Mouse (Mus musculus) limb, embryonic 10.5 days (tissue): ENCODE measurements around the gene Smap2. TPM values are rescaled to one million over a fixed set of nuclear protein-coding genes. Genes with fewer than 3 reads are reported as not detected.
"Not testable (repeated sequence)": the region's sequence is repeated elsewhere in the genome, so short reads cannot be mapped to it uniquely, and the experiment has no call there.

ENCODE experiments used
- DNase-seq: peaks from one replicate; pipeline ENCODE4 v3.0.0-alpha.2; 2017; ENCODE audit warnings: low spot score
- H3K27ac ChIP-seq: fragments of 300-500 bp; sonication (generic); 2 replicates; pipeline ENCODE4 v1.5.1; 2016; ENCODE audit warnings: mild to moderate bottlenecking
- H3K27me3 ChIP-seq: fragments of 300-500 bp; sonication (generic); 2 replicates; pipeline ENCODE4 v1.6.1; 2016; ENCODE audit warnings: low read depth, mild to moderate bottlenecking; ENCODE audit not compliant: poor library complexity, severe bottlenecking
- H3K36me3 ChIP-seq: fragments of 300-500 bp; sonication (generic); 2 replicates; pipeline ENCODE4 v1.6.1; 2016; ENCODE audit warnings: mild to moderate bottlenecking, moderate library complexity
- H3K4me1 ChIP-seq: fragments of 300-500 bp; sonication (generic); 2 replicates; pipeline ENCODE4 v1.6.1; 2016
- H3K4me3 ChIP-seq: fragments of 300-500 bp; sonication (generic); 2 replicates; pipeline ENCODE4 v1.5.1; 2016; ENCODE audit warnings: mild to moderate bottlenecking, moderate library complexity
- H3K9me3 ChIP-seq: fragments of 300-500 bp; sonication (generic); replicated peaks from 2 replicates; pipeline ENCODE4 v1.6.1; 2016; ENCODE audit warnings: mild to moderate bottlenecking
- WGBS: fragments of 180-500 bp; shearing (Covaris S2); methylation state at CpG from one replicate; pipeline ENCODE4 v1.1.7; 2016; 5-methylcytosine and 5-hydroxymethylcytosine counted together
- polyA plus RNA-seq: library from polyadenylated mRNA; unstranded; fragments of >200 nt; fragmentation: Nextera tagmentation; extraction: Ambion mirVana; gene quantifications from 2 replicates; pipeline ENCODE4 v1.2.1, GENCODE M21; 2016

Smap2 gene
- polyA plus RNA-seq = 14.2 and 14.3 TPM in 2 replicates

DNA sequence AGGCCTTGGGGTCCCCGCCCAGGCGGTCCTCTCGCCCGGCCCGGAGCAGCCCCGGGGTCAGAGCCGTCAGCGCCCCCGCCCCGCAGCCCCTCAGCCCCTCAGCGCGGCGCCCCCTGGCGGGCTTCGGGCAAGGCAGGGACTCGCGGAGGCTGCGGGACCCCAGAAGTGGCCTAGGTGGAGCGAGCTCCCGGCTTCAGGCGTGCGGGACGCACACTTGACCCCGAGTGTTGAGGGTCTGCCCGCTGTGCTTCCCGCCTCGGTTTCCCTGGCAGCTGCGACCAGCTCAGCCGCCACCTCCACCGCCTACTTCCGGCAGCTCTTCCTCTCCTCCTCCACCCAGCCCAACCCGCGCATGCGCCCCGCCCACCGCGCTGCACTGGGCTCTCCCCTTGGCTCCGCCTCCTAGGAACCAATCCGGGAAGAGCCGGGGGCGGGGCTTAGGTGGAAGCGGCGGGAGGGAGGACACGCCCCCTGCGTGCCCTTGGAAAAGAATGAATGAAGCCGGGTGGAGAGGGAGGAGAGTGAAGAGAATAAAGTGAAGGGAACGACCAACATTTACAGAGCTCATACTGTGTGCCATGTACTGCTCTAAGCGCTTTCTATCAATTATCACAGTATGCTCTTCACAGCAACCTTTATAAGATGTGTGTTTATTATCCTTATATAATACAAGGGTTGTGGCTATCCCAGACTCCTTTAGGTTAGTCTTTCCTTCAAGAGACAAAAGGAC lies at the start of gene Smap2:
Gene Smap2, minus strand, starts transcription at position 320 of the 730 bp plus-strand sequence.
- H3K4me3 ChIP-seq = peak within 1 kb of the TSS; percentile 91
- H3K27me3 ChIP-seq = no peaks in the 10 kb centered on the region
- no peaks in the 10 kb centered on the region for H3K36me3 ChIP-seq
- DNase-seq = peak; percentile 99
- peak within 1 kb of the TSS; percentile 93 for H3K27ac ChIP-seq
- H3K4me1 ChIP-seq = peaks cover 19% of the 10 kb centered on the region
- H3K9me3 ChIP-seq = no peaks in the 10 kb centered on the region
- under 1% methylated on average over 48 of the region's 48 CpGs for WGBS

DNA sequence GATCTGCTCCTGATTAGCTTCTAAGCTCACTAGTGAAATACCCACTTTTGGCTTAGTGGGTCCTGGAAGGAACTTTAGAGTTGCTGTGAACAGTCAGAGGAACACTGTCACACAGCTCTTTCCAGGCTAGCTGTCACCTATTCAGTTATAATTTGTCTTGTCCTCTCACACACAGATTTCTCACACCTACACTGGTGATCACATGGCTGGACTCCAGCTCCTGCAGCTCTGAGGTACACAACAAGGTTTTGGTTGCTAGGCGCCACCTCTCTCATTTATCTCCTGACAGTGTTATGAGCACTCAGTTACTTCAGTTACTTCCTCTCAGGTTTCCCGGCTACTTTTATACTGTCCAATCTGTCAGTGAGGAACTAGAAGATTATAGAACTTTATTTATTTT lies 48.3 kb upstream of the Smap2 start:
- Histone ChIP-seq H3K27me3 (no peaks in the 10 kb centered on the region), H3K9me3 (no peaks in the 10 kb centered on the region), H3K36me3 (peaks cover 88% of the 10 kb centered on the region), H3K27ac (no peak overlapping the region), H3K4me1 (no peaks in the 10 kb centered on the region), H3K4me3 (no peak overlapping the region)
- WGBS = 80% methylated on average over 2 of the region's 2 CpGs
- DNase-seq = no peak

DNA sequence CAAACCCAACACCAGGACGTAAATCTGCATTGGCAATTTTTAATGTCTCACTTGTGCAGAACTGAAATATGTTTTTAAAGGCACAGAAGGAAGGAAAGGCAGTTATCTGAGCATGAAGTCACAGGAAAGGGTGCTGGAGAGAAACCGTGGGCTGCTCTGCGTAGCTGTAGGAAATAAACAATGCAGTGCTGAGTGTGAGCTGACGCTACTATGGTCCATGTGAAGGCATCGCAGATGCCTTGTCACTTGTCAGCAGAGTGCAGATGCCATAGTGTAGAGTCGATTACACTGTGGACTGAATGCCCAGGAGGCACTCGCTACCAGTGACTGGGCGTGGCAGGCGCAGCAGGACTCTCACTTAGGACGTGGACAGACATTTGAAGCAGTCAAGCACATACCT lies 42.2 kb upstream of the Smap2 start:
- WGBS = 90% methylated on average over 10 of the region's 10 CpGs
- H3K9me3 ChIP-seq, H3K27me3 ChIP-seq, DNase-seq, H3K27ac ChIP-seq, H3K4me3 ChIP-seq, H3K4me1 ChIP-seq: not testable (repeated sequence)
- peaks cover 56% of the 10 kb centered on the region for H3K36me3 ChIP-seq

DNA sequence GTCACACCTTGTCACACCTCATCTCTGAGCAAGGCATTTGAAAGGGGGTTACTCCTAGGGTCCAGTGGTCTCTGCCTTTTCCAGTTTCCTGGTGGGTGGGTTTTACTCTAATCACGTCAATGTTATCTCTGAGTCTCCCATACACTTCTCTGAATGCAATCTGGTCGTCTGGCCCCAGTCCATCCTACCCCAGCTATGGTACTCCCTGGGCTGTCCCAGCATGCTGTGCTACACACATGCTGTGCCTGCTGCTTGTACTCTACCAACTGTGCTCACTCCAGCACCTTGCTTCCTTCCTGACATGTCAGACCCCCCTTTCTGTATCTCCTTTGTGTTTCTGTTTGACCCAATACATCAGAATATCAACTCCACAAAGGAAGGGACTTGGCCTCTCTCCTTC lies 40.0 kb upstream of the Smap2 start:
- Histone ChIP-seq H3K36me3 (peaks cover 35% of the 10 kb centered on the region), H3K27ac (no peak overlapping the region), H3K4me3 (no peak overlapping the region), H3K27me3 (peaks cover 30% of the 10 kb centered on the region), H3K4me1 (peaks cover 11% of the 10 kb centered on the region), H3K9me3 (no peaks in the 10 kb centered on the region)
- no peak for DNase-seq
- 79% methylated on average over 2 of the region's 2 CpGs for WGBS

DNA sequence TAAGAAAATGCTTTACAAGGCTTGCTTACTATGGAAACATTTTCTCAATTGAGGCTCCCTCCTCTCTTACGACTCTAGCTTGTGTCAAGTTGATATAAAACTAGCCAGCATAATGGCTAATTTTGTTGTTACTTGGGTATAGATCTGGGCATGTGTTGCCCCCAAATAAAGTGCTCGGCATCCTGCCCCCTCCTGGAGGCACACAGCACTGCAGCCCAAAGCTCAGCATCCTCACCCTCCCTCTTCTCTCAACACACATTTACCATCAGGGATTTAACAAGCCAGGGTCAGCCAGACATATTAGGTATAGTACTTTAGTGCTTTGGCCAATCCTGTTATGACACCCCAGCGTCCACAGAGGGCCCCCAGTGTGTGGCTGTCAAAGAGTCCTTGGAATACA lies 39.3 kb upstream of the Smap2 start:
- peaks cover 17% of the 10 kb centered on the region for H3K4me1 ChIP-seq
- peaks cover 30% of the 10 kb centered on the region for H3K36me3 ChIP-seq
- H3K4me3 ChIP-seq = no peak overlapping the region
- H3K27ac ChIP-seq = no peak overlapping the region
- no peak for DNase-seq
- peaks cover 36% of the 10 kb centered on the region for H3K27me3 ChIP-seq
- 55% methylated on average over 3 of the region's 3 CpGs for WGBS
- H3K9me3 ChIP-seq = no peaks in the 10 kb centered on the region

DNA sequence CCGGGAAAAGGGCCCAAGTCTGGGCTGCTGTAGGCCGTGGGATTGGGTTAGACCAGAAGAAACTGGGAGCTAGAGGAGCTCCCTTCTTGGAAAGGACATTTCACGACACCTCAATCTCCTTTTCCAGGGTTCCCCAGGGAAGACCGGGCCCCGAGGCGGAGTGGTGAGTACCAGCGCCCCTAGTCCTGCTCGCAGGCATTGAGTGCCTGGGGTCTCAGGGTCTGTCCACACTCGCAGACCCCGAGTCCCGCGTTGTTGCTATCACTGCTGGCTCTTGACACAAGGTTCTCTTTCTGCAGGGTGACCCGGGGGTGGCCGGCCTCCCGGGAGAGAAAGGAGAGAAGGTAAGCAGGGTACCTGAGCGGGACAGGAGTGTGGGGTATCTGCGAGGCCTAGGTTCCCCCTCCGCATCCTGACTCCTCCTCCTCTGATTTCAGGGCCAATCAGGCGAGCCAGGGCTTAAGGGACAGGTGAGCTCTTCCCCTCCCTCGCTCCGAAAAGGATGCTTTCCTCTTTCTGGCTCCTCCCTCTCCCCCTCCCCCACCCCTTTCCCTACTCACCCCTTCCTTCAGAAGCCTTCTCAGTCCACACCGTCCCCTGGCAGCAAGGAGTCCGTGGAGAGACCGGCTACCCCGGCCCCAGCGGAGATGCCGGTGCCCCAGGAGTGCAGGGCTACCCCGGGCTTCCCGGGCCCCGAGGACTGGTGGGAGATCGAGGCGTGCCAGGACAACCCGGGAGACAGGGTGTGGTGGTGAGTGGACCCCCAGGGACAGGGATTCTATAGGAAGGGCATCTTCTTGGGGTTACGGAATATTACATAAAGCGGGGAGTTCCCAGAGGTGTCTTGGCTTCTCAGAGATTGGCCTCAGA lies 35.6 kb upstream of the Smap2 start:
- Histone ChIP-seq H3K27me3 (peaks cover 41% of the 10 kb centered on the region), H3K9me3 (no peaks in the 10 kb centered on the region), H3K27ac (no peak overlapping the region), H3K4me1 (peaks cover 17% of the 10 kb centered on the region), H3K36me3 (no peaks in the 10 kb centered on the region; the same call in 1 of the 2 replicates), H3K4me3 (peak overlapping the region; percentile 41)
- 4% methylated on average over 35 of the region's 35 CpGs for WGBS
- no peak for DNase-seq

DNA sequence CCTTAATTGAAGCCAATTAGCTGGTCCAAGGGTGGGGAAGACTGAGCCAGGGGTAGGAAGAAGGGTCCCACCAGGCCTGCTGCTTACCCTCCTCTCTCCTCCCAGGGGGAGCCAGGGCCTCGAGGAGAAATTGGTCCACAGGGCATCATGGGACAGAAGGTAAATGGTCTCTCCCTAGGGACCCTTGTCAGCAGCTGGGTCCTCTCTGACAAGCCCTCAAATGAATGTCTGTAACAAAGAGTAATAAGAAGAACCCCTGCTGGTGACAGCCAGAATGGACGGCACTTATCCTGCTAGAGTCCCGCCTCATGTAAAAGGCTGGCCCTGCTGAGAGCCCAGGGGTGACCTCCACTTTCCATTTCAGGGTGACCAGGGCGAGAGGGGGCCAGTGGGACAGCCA lies 34.8 kb upstream of the Smap2 start:
- Histone ChIP-seq H3K27ac (no peak overlapping the region), H3K4me1 (peaks cover 17% of the 10 kb centered on the region), H3K4me3 (no peak overlapping the region), H3K9me3 (no peaks in the 10 kb centered on the region), H3K27me3 (peaks cover 41% of the 10 kb centered on the region), H3K36me3 (no peaks in the 10 kb centered on the region; the same call in 1 of the 2 replicates)
- 35% methylated on average over 4 of the region's 4 CpGs for WGBS
- no peak for DNase-seq

DNA sequence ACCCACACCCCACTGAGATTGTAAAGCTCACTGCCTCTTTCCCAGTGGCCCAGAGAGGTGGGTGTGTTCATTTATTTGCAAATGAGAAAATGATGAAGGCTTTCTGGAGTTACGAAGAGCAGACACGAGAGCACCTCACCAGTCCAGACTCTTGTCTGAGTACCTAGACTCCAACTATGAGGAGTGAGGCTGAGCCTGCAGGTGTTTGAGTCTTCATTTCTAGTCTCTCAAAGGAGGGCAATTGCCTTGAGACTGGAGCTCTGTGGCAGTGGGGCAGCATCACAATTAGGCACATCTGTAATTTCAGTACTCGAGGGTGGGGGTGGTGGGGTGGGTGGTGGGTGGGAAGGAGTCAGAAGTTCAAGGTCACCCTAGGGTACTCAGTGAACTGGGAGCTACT lies 25.9 kb upstream of the Smap2 start:
- Histone ChIP-seq H3K27me3 (peaks cover 35% of the 10 kb centered on the region), H3K36me3 (no peaks in the 10 kb centered on the region), H3K4me3 (no peak overlapping the region), H3K27ac (peak overlapping the region; percentile 72; the same call in 1 of the 2 replicates), H3K4me1 (peaks cover 32% of the 10 kb centered on the region), H3K9me3 (no peaks in the 10 kb centered on the region)
- WGBS = 78% methylated on average over 3 of the region's 3 CpGs
- no peak for DNase-seq

DNA sequence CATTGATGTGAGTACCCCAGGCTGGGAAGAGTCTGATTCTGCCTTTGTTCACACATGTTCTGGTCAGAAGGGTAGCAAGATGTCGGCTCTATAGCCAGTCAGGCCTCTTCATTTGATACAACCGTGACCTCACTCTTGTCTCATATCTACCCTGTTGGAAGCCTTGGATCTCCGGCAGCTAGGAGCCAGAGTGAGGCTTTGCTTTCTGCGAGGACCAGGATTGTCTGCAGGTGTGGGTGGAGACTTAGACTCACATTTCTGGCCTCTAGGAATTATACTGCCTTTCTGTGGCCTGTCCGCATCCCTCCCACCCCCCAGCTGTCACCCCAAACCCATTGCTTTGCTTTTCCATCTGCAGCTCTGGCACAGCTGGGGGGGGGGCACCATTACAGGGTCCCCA lies 25.4 kb upstream of the Smap2 start:
- no peak for DNase-seq
- Histone ChIP-seq H3K9me3 (no peaks in the 10 kb centered on the region), H3K27me3 (peaks cover 39% of the 10 kb centered on the region), H3K4me1 (peaks cover 32% of the 10 kb centered on the region), H3K27ac (peak overlapping the region; percentile 72; the same call in 1 of the 2 replicates), H3K4me3 (no peak overlapping the region), H3K36me3 (no peaks in the 10 kb centered on the region)
- WGBS = 67% methylated on average over 5 of the region's 5 CpGs

DNA sequence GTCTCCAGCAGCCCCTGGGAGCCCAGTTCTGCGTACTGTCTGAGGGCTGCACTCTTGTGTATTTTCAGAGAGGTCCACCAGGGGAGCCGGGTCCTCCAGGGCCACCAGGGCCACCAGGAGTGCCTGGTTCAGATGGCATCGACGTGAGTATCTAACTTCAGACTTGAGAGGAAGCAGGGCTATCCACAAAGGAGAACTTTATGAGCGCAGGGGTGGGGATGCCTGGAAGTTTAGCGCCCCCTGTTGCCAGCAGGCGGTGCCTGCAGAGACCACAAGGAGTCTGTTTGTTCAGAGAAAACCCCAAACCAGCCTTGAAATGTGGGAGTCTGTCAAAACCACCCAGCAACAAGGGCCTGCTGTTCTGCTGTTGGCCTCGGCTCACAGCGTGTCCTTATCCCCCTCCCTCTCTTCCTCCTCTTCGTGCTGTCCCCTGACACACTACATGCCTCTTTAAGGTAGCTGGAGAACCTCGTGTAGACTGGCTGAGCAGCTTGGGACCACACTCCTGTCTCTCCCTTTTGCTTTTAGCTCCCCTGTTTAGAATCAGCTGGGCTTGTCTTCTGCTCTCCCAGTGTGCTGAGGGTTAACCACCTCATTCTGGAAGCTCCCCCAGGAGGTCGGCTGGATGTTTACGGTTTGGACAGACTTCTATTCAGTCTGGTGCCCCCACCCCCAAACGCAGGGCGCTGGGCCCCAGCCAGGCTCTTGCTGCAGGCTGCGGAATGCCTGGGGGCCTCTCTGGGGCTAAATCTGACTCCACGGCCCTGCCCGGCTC lies 24.0 kb upstream of the Smap2 start:
- Histone ChIP-seq H3K27me3 (peaks cover 39% of the 10 kb centered on the region), H3K4me1 (peaks cover 32% of the 10 kb centered on the region)

DNA sequence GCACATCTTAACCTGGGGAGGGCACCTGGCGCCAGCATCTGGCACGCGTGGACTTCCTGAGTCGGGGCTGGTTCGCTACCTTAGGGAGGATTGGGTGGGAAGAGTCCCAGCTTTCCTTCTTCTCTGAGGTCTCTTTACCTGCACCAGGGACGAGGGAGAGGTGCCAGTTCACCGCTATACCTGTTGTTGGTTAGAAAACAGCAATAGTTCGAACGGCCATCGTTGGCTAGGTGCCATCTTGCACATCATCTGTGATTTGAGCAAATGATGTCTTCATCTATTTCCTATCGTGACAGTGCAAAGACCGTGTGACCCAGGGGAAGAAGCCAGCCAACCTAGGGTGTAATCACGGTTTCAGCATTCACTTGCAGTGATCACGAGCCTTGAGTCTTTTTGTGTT lies 23.3 kb upstream of the Smap2 start:
- WGBS = 58% methylated on average over 14 of the region's 14 CpGs
- no peak for DNase-seq
- peak overlapping the region; percentile 53 for H3K4me3 ChIP-seq
- no peaks in the 10 kb centered on the region for H3K36me3 ChIP-seq
- H3K4me1 ChIP-seq = peaks cover 32% of the 10 kb centered on the region
- no peaks in the 10 kb centered on the region for H3K9me3 ChIP-seq
- peaks cover 39% of the 10 kb centered on the region for H3K27me3 ChIP-seq
- peak overlapping the region; percentile 84; the same call in 1 of the 2 replicates for H3K27ac ChIP-seq

More for the DNA sequence above, 24.0 kb upstream of the Smap2 start:
- Histone ChIP-seq H3K27ac (peak overlapping the region; percentile 84), H3K9me3 (no peaks in the 10 kb centered on the region), H3K36me3 (no peaks in the 10 kb centered on the region), H3K4me3 (peak overlapping the region; percentile 25)
- 16% methylated on average over 18 of the region's 18 CpGs for WGBS
- DNase-seq = peak; percentile 82

DNA sequence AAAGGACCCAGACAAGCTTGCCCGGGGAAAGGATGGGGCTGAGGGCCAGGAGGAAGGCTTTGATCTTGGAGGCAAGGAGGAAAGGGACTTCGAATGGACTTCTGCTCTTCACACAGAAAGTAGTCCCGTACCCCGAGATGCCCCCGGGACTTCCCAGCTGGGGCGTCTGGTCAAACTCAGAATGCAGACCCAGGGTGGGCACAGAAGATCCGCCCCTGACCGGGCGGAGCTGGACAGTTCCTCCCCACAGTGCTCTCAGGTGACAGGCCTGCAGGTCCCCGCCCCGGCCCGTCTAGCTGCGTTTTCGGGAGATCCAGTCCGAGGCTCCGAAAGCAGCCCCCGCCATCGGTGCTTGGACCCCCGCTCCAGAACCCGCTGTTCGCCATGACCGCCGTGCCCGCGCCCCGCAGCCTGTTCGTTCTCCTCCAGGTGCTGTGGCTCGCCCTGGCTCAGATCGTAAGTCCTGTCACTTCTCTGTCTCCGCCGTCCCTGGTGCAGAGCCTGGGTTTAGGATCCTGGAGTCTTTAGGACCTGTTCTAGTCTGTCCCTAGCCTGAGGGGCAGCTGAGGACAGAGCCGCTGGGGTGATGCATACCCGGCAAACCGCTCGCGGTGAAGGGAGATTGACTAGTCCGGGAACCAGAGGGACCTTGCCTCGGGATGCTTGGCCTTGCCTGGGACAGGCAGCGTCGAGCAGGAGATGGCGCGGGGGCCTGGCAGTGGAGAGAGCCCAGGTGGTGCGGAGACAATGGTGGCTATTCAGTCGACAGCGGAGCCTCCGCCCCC lies 22.5 kb upstream of the Smap2 start, which contains the start of gene Col9a2:
Gene Col9a2, plus strand, starts transcription at position 55 of the 785 bp plus-strand sequence.
- WGBS = 3% methylated on average over 46 of the region's 46 CpGs
- peak within 1 kb of the TSS; percentile 67; the same call in 1 of the 2 replicates for H3K27ac ChIP-seq
- H3K9me3 ChIP-seq = no peaks in the 10 kb centered on the region
- DNase-seq = peak; percentile 58
- H3K4me1 ChIP-seq = peaks cover 32% of the 10 kb centered on the region
- peaks cover 39% of the 10 kb centered on the region for H3K27me3 ChIP-seq
- H3K4me3 ChIP-seq = peak within 1 kb of the TSS; percentile 53
- H3K36me3 ChIP-seq = no peaks in the 10 kb centered on the region
